Mouse (Mus musculus) embryo, embryonic 10 days (tissue): Measurements from ENCODE around the gene Pla2g2c.

Source experiments
- DNase-seq: peaks from one replicate; pipeline ENCODE4 v3.0.0-alpha.2; 2015; ENCODE audit warnings: low spot score

Gene Pla2g2c

GRCm38 (mm10) chr4:138709944-138710343, 14.6 kb upstream of the Pla2g2c start:
- no peak for DNase-seq

- no peak for DNase-seq
Observed at GRCm38 (mm10) chr4:138710633-138711032, 14.0 kb upstream of the Pla2g2c start.

GRCm38 (mm10) chr4:138711051-138711820, 13.4 kb upstream of the Pla2g2c start:
- DNase-seq, result no peak

GRCm38 (mm10) chr4:138712096-138712495, 12.5 kb upstream of the Pla2g2c start:
- DNase-seq, result no peak

- no peak for DNase-seq
Observed at GRCm38 (mm10) chr4:138712621-138713020, 12.0 kb upstream of the Pla2g2c start.

- no peak for DNase-seq
Observed at GRCm38 (mm10) chr4:138714186-138714585, 10.4 kb upstream of the Pla2g2c start.

- DNase-seq, result no peak
Observed at GRCm38 (mm10) chr4:138716697-138717096, 7.9 kb upstream of the Pla2g2c start.

- DNase-seq, result no peak
Observed at GRCm38 (mm10) chr4:138718586-138719263, 5.9 kb upstream of the Pla2g2c start.

- no peak for DNase-seq
Observed at GRCm38 (mm10) chr4:138719264-138719596, 5.4 kb upstream of the Pla2g2c start.

GRCm38 (mm10) chr4:138723493-138724281, 905 bp upstream of the Pla2g2c start:
- DNase-seq, result no peak

GRCm38 (mm10) chr4:138725127-138725461, 502 bp downstream of the Pla2g2c start:
- peak; percentile 84 for DNase-seq

- DNase-seq, result peak; percentile 18
Observed at GRCm38 (mm10) chr4:138725751-138726150, 1.2 kb downstream of the Pla2g2c start.

GRCm38 (mm10) chr4:138729018-138729703, 4.6 kb downstream of the Pla2g2c start:
- DNase-seq, result peak; percentile 33

- no peak for DNase-seq
Observed at GRCm38 (mm10) chr4:138734105-138734504, 9.5 kb downstream of the Pla2g2c start.

GRCm38 (mm10) chr4:138734863-138735262, 10.3 kb downstream of the Pla2g2c start:
- DNase-seq, result no peak

GRCm38 (mm10) chr4:138737031-138737430, 12.4 kb downstream of the Pla2g2c start, which contains the start of gene Ubxn10:
Gene Ubxn10 (minus strand): TSS chr4:138737167.
- no peak for DNase-seq

GRCm38 (mm10) chr4:138739136-138739851, 14.7 kb downstream of the Pla2g2c start:
- peak; percentile 64 for DNase-seq

GRCm38 (mm10) chr4:138745884-138746283, 21.3 kb downstream of the Pla2g2c start:
- peak; percentile 72 for DNase-seq

- no peak for DNase-seq
Observed at GRCm38 (mm10) chr4:138746866-138747265, 22.3 kb downstream of the Pla2g2c start.

- no peak for DNase-seq
Observed at GRCm38 (mm10) chr4:138747851-138748250, 23.3 kb downstream of the Pla2g2c start.

- peak; percentile 71 for DNase-seq
Observed at GRCm38 (mm10) chr4:138748369-138749072, 23.9 kb downstream of the Pla2g2c start.
